Mouse (Mus musculus): ENCODE data around the gene Abraxas1. TPM values are rescaled to one million over a fixed set of nuclear protein-coding genes. Genes with fewer than 3 reads are reported as not detected.

The Abraxas1 gene
- total and polyA plus RNA-seq, 3 experiments = 14.2 to 26.4 TPM; not detected in 1

DNA sequence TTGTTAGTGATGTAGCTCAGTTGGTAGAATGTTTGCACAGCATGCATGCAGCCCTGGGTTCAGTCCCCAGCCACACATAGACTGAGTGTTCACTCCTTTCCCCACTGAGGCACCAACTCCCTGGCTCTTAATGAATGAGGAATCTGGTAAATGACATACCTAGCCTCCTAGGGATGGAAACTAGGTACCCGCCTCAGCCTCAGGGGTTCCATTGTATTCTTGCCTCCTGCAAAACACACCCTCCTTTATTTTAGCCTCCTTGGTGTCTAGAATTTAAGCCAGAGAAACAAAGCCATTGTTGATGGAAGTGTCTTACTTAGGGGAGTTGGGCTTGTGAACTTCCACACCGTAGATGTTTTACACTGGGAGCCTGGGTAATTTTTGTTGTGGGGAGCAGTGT is 42.3 kb upstream of the Abraxas1 start:
- no peaks in the 10 kb centered on the region for H3K79me2 ChIP-seq (ENCODE audit: control insufficient read depth, insufficient read depth, low read length, poor library complexity)
- H3K9ac ChIP-seq (ENCODE audit: control insufficient read depth, low read depth, low read length, poor library complexity, severe bottlenecking) = no peak overlapping the region
- H3K27me3 ChIP-seq (ENCODE audit: control insufficient read depth in 1 of 2, insufficient read depth in 2 of 2, low read length in 2 of 2) = no peaks in the 10 kb centered on the region
- no peaks in the 10 kb centered on the region for H3K36me3 ChIP-seq (ENCODE audit: control insufficient read depth in 1 of 2, insufficient read depth in 2 of 2, low read length in 2 of 2)
- no peak overlapping the region for H3K4me3 ChIP-seq (ENCODE audit: control insufficient read depth in 1 of 2, insufficient read depth in 1 of 2, low read depth in 2 of 2, low read length in 2 of 2)
- H3K27ac ChIP-seq (ENCODE audit: control insufficient read depth, low read depth, low read length) = no peak overlapping the region
- H3K9me3 ChIP-seq (replicated peaks; ENCODE audit: insufficient read depth, low read length) = no peaks in the 10 kb centered on the region
- DNase-seq (ENCODE audit: low read depth, low spot score) = no peak
- TF ChIP-seq ETS1 (IDR thresholded peaks at IDR 0.05; ENCODE audit: low read depth, low read length) (no peak), MAZ (IDR thresholded peaks at IDR 0.05; ENCODE audit: low read depth, low read length) (no peak)
- H3K4me1 ChIP-seq (ENCODE audit: control insufficient read depth in 1 of 2, insufficient read depth in 2 of 2, low read length in 2 of 2) = no peaks in the 10 kb centered on the region

DNA sequence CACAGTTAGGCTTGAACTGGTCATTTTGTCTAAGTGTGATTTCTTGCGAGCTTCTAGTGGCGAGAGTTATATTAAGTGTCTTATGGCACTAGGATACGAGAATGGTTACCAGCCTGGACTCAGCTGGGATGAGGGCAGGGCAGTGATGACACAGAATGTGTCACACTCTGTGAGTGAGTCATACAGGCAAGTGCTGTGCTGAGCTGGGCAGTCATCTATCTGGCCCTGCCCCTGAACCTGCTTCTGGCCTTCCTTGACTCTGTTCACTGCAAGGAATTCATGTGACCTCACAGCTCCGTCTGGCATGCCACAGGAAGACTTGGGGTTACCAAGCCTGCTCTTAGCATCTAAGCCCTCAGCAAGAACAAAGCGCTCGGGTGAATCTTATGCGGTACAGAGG is 41.0 kb upstream of the Abraxas1 start:
- Histone ChIP-seq H3K27ac (ENCODE audit: control insufficient read depth, low read depth, low read length) (no peak overlapping the region), H3K79me2 (ENCODE audit: control insufficient read depth, insufficient read depth, low read length, poor library complexity) (no peaks in the 10 kb centered on the region), H3K4me3 (ENCODE audit: control insufficient read depth in 1 of 2, insufficient read depth in 1 of 2, low read depth in 2 of 2, low read length in 2 of 2) (no peak overlapping the region), H3K27me3 (ENCODE audit: control insufficient read depth in 1 of 2, insufficient read depth in 2 of 2, low read length in 2 of 2) (no peaks in the 10 kb centered on the region), H3K4me1 (ENCODE audit: control insufficient read depth in 1 of 2, insufficient read depth in 2 of 2, low read length in 2 of 2) (no peaks in the 10 kb centered on the region), H3K9me3 (replicated peaks; ENCODE audit: insufficient read depth, low read length) (no peaks in the 10 kb centered on the region), H3K9ac (ENCODE audit: control insufficient read depth, low read depth, low read length, poor library complexity, severe bottlenecking) (no peak overlapping the region), H3K36me3 (ENCODE audit: control insufficient read depth in 1 of 2, insufficient read depth in 2 of 2, low read length in 2 of 2) (no peaks in the 10 kb centered on the region)
- no peak for DNase-seq (ENCODE audit: low read depth, low spot score)
- no peak for TF ChIP-seq RAD21 (IDR thresholded peaks at IDR 0.05; ENCODE audit: low read depth, low read length)
- no peak for TF ChIP-seq TBP (IDR thresholded peaks at IDR 0.05; ENCODE audit: low read depth, low read length)
- no peak for TF ChIP-seq ELF1 (IDR thresholded peaks at IDR 0.05; ENCODE audit: low read depth, low read length)
- TF ChIP-seq NRF1 (IDR thresholded peaks at IDR 0.05; ENCODE audit: insufficient read depth, low read depth, low read length, poor library complexity, severe bottlenecking) = no peak
- TF ChIP-seq USF2 (IDR thresholded peaks at IDR 0.05; ENCODE audit: borderline replicate concordance in 1 of 2, insufficient read depth in 1 of 2, low read depth in 1 of 2, low read length in 2 of 2) = no peak
- no peak for TF ChIP-seq HCFC1 (IDR thresholded peaks at IDR 0.05; ENCODE audit: low read depth, low read length)
- no peak for TF ChIP-seq POLR2AphosphoS2 (IDR thresholded peaks at IDR 0.05; ENCODE audit: low read length)
- TF ChIP-seq E2F4 (IDR thresholded peaks at IDR 0.05; ENCODE audit: borderline replicate concordance, low read depth, low read length) = no peak
- no peak for TF ChIP-seq ZNF384 (IDR thresholded peaks at IDR 0.05; ENCODE audit: low read depth, low read length)
- TF ChIP-seq CTCF (IDR thresholded peaks at IDR 0.05 in 2 of 3, conservative IDR thresholded peaks at IDR 0.05 in 1 of 3; ENCODE audit: control insufficient read depth in 1 of 3, insufficient read depth in 1 of 3, low read depth in 2 of 3, low read length in 3 of 3, poor library complexity in 1 of 3, severe bottlenecking in 1 of 3) = no peak
- TF ChIP-seq NELFE (IDR thresholded peaks at IDR 0.05; ENCODE audit: low read depth, low read length) = no peak
- no peak for TF ChIP-seq SIN3A (IDR thresholded peaks at IDR 0.05; ENCODE audit: low read length)
- no peak for TF ChIP-seq USF1 (IDR thresholded peaks at IDR 0.05; ENCODE audit: low read depth, low read length)
- TF ChIP-seq MXI1 (IDR thresholded peaks at IDR 0.05; ENCODE audit: low read depth, low read length) = no peak
- no peak for TF ChIP-seq GABPA (IDR thresholded peaks at IDR 0.05; ENCODE audit: low read depth, low read length)
- no peak for TF ChIP-seq GATA1 (IDR thresholded peaks at IDR 0.05; ENCODE audit: low read depth, low read length)
